Mouse (Mus musculus): ENCODE measurements at regions not wholly inside any gene's neighbourhood (a gene's known extent, or its start where the extent isn't known, plus 50 kb on each side); places are given as distances from the start of the nearest gene placed in this dataset.

GRCm38 (mm10) chr3:144012173-144012572, 192.8 kb downstream of the Lmo4 start:
- DNase-seq (ENCODE audit: low spot score): no peak

GRCm38 (mm10) chr3:144011456-144012025, 193.5 kb downstream of the Lmo4 start:
- DNase-seq (ENCODE audit: low spot score): no peak

DNA sequence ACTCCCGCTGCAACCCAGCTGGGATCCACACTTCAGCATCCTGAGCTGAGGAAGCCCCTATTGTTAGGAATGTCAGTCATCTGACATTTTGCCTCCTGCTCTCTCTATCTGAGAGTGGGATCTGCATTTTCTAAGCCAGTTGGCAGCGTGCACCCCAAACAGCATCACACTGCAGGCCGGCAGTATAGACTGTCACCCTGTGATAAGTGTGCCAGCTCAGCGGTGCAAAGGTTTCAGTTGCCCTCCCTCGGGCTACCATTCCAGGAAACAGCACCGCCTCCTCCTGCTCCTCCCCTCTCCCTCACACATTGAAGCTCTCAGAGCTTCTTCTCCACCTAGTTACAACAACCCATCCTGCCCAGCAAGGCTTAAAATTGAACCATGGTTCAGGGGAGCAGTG, 194.5 kb downstream of the Lmo4 start:
- no peak for DNase-seq (ENCODE audit: low spot score)

- no peak for DNase-seq (ENCODE audit: low spot score)
These were observed 197.9 kb downstream of the Lmo4 start for GRCm38 (mm10) chr3:144007111-144007619.

- DNase-seq (ENCODE audit: low spot score): no peak
These were observed 207.1 kb downstream of the Lmo4 start for GRCm38 (mm10) chr3:143997909-143998308.

GRCm38 (mm10) chr3:143995045-143995444, 210.0 kb downstream of the Lmo4 start:
- DNase-seq (ENCODE audit: low spot score): no peak

GRCm38 (mm10) chr3:143988991-143989390, 216.0 kb downstream of the Lmo4 start:
- DNase-seq (ENCODE audit: low spot score): no peak

GRCm38 (mm10) chr3:143988037-143988436, 217.0 kb downstream of the Lmo4 start:
- DNase-seq (ENCODE audit: low spot score): no peak

DNA sequence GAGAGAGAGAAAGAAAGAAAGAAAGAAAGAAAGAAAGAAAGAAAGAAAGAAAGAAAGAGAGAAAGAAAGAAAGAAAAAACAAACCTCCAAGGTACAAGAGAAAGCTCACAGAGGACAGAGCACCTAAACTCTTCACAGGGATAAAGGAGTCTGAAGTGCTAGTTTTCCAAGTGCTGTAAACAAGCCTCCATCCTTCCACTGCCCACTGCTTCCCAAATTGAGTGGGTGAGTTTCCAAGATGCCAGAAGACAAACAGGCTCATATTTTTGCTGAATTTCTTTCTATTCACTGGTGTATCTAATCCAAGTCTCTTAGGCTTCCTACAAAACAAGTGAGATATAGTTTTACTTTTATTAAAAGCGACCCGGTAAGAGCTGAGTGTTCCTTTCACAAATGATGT, 218.2 kb downstream of the Lmo4 start:
- no peak for DNase-seq (ENCODE audit: low spot score)

DNA sequence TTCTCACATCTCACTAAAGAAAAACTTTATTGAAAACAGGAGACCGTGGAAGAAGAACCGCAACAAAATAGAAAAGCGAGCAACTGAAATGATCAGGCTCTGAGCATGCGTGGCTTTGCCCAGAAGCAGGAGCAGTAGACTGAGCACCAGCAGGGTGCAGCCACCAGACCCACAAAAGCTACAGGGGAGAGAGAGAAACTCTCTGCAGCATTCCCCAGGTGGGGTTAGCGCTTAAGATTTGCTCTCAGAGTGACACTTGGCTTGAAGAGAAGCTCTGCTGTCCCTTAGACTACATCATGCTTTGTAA, 218.9 kb downstream of the Lmo4 start:
- DNase-seq (ENCODE audit: low spot score): no peak

DNA sequence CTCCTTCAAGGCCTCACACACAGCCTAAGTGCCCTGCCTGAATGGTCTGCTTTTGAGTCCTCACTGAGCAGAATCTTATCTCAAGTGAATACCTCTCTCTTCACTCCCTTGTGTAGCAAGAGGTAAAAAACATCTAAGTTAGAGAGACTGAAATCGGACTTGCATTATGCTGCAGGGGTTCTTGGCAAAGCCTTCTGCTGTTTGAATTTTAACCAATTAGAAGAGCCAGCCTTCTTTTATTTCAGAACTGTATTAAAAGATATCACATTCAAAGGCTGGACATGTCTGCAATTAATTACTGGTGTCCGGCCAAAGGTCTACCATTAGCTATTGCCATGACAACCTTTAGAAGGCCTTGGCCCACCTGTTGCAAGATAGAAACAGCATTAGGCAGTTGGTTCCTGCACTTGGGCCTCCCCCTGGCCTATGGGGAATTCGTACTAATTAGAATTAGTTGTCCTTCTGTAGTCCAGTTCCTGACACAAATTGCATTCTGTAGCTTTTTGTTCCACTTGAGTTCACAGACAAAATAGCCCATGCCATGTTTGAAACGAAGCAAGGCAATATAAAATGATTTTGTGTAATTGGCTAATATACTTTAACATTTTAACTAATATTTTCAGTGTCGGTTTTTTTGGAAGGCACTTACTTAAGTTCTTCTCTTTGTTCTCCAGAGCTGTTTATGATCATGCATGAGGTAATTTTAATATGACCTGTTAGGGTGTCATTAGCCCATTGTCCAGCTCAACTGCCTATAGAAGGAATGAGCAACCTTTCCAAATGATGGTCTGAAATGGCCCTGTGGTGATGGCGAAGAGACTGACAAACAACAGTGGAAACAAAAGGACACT, 219.4 kb downstream of the Lmo4 start:
- DNase-seq (ENCODE audit: low spot score): no peak

GRCm38 (mm10) chr3:143978703-143979102, 226.3 kb downstream of the Lmo4 start:
- no peak for DNase-seq (ENCODE audit: low spot score)

GRCm38 (mm10) chr3:143977886-143978447, 227.1 kb downstream of the Lmo4 start:
- DNase-seq (ENCODE audit: low spot score): no peak

- DNase-seq (ENCODE audit: low spot score): no peak
These were observed 231.4 kb downstream of the Lmo4 start for GRCm38 (mm10) chr3:143973582-143973981.

DNA sequence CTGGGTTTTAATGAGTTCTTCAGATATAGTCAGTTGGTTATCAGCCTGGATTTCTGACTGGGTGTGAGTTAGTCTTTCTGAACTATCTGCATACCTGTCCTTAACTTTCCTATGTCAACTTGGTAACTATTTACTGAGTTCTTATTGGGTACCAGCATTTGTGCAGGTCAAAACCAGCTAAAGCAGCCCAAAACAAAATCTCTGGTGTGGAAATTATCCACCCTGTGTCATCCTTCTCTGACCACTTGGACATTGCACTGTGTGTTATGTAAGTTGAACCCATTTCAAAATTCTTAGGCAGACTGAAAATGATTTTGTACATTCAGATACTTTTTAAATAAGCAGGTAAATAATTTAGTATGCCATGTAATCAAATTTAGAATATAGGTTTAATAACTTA, 232.7 kb downstream of the Lmo4 start:
- no peak for DNase-seq (ENCODE audit: low spot score)

GRCm38 (mm10) chr3:143970771-143971170, 234.2 kb downstream of the Lmo4 start:
- DNase-seq (ENCODE audit: low spot score): no peak

DNA sequence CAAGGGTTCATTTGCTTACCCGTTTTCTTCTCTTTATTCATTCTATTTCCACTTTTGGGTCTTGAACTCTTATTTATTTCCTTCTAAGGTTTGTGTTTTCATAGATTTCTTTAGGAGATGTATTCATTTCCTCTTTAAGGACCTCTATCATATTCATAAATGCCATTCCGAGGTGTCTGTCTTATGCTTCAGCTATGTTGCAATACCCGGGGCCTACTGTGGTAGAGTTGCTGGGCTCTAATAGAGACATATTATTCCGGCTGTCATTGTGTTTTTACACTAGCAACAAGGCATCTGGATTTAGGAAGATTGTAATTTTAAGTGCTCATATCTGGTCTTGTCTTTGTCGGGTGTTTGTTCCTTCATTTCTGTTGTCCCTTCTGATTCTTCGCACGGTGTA, 249.5 kb downstream of the Lmo4 start:
- no peak for DNase-seq (ENCODE audit: low spot score)

- DNase-seq (ENCODE audit: low spot score): no peak
These were observed 250.2 kb downstream of the Lmo4 start for GRCm38 (mm10) chr3:143954822-143955221.

GRCm38 (mm10) chr3:143952289-143952688, 252.7 kb downstream of the Lmo4 start:
- no peak for DNase-seq (ENCODE audit: low spot score)

DNA sequence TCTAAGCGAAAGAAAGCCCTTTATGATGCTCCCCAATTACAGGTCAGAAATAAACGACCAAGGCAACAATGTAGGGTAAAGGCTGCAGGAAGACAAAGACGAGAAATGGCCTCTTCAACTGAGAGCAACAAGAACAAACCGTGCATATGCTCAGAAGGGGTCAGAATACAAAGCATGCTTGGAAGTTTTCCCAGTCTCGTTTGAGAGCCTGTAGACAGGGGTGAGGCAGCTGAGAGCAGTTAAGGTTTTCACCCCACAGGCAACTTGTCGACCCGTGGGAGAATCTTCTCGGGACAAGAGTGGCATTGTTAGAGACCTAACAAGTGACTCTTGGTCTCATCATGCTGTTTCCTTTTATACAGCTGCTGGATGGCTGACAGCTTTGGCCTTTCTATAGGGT, 255.4 kb downstream of the Lmo4 start:
- no peak for DNase-seq (ENCODE audit: low spot score)

GRCm38 (mm10) chr3:143949026-143949637, 255.9 kb downstream of the Lmo4 start:
- no peak for DNase-seq (ENCODE audit: low spot score)

GRCm38 (mm10) chr3:143947938-143948267, 257.1 kb downstream of the Lmo4 start:
- no peak for DNase-seq (ENCODE audit: low spot score)
